In genomic region chr6:34723250-34723904, GRCm38 (mm10) we compare ENCODE assay signal across 32 mouse cellular contexts. TPM values are rescaled to one million over a fixed set of nuclear protein-coding genes. Genes with fewer than 3 reads are reported as not detected.
DNase-seq lines count a peak whose midpoint lies in the region; ATAC-seq and TF ChIP-seq lines count a peak whose summit lies in the region.
"Had no signal": no experiment of that assay in that cellular context is flagged by ENCODE, and none has a peak within 500 bp of the region (broad histone marks: within the 10 kb centered on the region; RNA-seq: fewer than 3 reads in every experiment).

No protein-coding gene starts in this region.

- intact Hi-C loops in heart, postnatal 10 days (cut with DNase I), result no loop called here

- H3K4me1 ChIP-seq in heart, embryonic 12.5 days (replicated peaks), result peaks cover 66% of the 10 kb centered on the region
- peaks cover 16% of the 10 kb centered on the region; the same call in 1 of the 2 replicates for H3K4me1 ChIP-seq in lung, postnatal 0 days (ENCODE audit: insufficient read depth, low read depth, low read length)
- H3K4me1 ChIP-seq in hindbrain, embryonic 16.5 days (ENCODE audit: control insufficient read depth, insufficient read depth, low read depth, low read length), result no peaks in the 10 kb centered on the region

- no peak overlapping the region for H3K4me2 ChIP-seq in heart, embryonic 12.5 days
- no peak overlapping the region for H3K4me2 ChIP-seq in lung, postnatal 0 days (replicated peaks; ENCODE audit: low read depth, low read length)
- no peak overlapping the region for H3K4me2 ChIP-seq in hindbrain, embryonic 16.5 days (ENCODE audit: low read length)
- H3K4me2 ChIP-seq: embryonic facial prominence, embryonic 15.5 days; forebrain, embryonic 12.5 days; forebrain, embryonic 15.5 days; heart, embryonic 15.5 days; hindbrain, embryonic 13.5 days had no signal

- H3K9me3 ChIP-seq in heart, embryonic 12.5 days (replicated peaks), result 0 out of 2 replicates have a peak, but pooled peaks cover 5% of the 10 kb centered on the region
- H3K9me3 ChIP-seq in lung, postnatal 0 days (ENCODE audit: low read length), result no peaks in the 10 kb centered on the region
- no peaks in the 10 kb centered on the region for H3K9me3 ChIP-seq in hindbrain, embryonic 16.5 days (ENCODE audit: control insufficient read depth, low read length)
- H3K9me3 ChIP-seq: embryonic facial prominence, embryonic 15.5 days; forebrain, embryonic 12.5 days; forebrain, embryonic 15.5 days; heart, embryonic 15.5 days; hindbrain, embryonic 13.5 days had no signal

- no peak overlapping the region for H3K9ac ChIP-seq in heart, embryonic 12.5 days
- no peak overlapping the region for H3K9ac ChIP-seq in lung, postnatal 0 days (replicated peaks; ENCODE audit: low read depth)
- no peak overlapping the region for H3K9ac ChIP-seq in hindbrain, embryonic 16.5 days (ENCODE audit: low read depth, low read length)
- H3K9ac ChIP-seq: embryonic facial prominence, embryonic 15.5 days; forebrain, embryonic 12.5 days; forebrain, embryonic 15.5 days; heart, embryonic 15.5 days; hindbrain, embryonic 13.5 days had no signal

- H3K27ac ChIP-seq in heart, embryonic 12.5 days (ENCODE audit: poor library complexity, severe bottlenecking), result peak overlapping the region; percentile 56; the same call in 1 of the 2 replicates
- 0 out of 2 replicates have a peak overlapping the region, but pooled peaks have one; percentile 15 for H3K27ac ChIP-seq in lung, postnatal 0 days (ENCODE audit: low read length)
- no peak overlapping the region for H3K27ac ChIP-seq in hindbrain, embryonic 16.5 days (ENCODE audit: low read depth, low read length)
- H3K27ac ChIP-seq: embryonic facial prominence, embryonic 15.5 days; forebrain, embryonic 12.5 days; forebrain, embryonic 15.5 days; heart, adult 2 months; hindbrain, embryonic 10.5 days; hindbrain, embryonic 13.5 days; hindbrain, postnatal 0 days had no signal

- 88% methylated on average over 10 of the region's 10 CpGs for WGBS in heart, embryonic 12.5 days
- WGBS in lung, postnatal 0 days, result 80% methylated on average over 10 of the region's 10 CpGs
- WGBS in hindbrain, embryonic 16.5 days, result 97% methylated on average over 10 of the region's 10 CpGs

- TF ChIP-seq CTCF in lung, postnatal 0 days (IDR thresholded peaks at IDR 0.05), result no peak

- no peak overlapping the region for H3K4me3 ChIP-seq in heart, embryonic 12.5 days
- H3K4me3 ChIP-seq in lung, postnatal 0 days (ENCODE audit: low read depth, low read length), result no peak overlapping the region
- no peak overlapping the region for H3K4me3 ChIP-seq in hindbrain, embryonic 16.5 days (ENCODE audit: low read length)
- H3K4me3 ChIP-seq: embryonic facial prominence, embryonic 15.5 days; forebrain, embryonic 12.5 days; forebrain, embryonic 15.5 days; heart, adult 2 months; heart, embryonic 15.5 days; hindbrain, embryonic 10.5 days; hindbrain, embryonic 13.5 days had no signal

- no peak for ATAC-seq in heart, embryonic 12.5 days (ENCODE audit: insufficient number of reproducible peaks, low FRiP score)
- ATAC-seq in lung, postnatal 0 days, result no peak
- ATAC-seq in hindbrain, embryonic 16.5 days, result no peak
- ATAC-seq: activated CD4-positive, CD25-positive, alpha-beta regulatory T cell, adult 4 months; CD4-positive, CD25-positive, alpha-beta regulatory T cell, adult 4 months; forebrain, embryonic 15.5 days; hindbrain, postnatal 0 days; inflammation-experienced regulatory T-cells, adult 6 months; intestine, embryonic 16.5 days had no signal

- peak; percentile 74 for DNase-seq in heart, adult 11 months
- DNase-seq in heart, postnatal 10 days, result no peak
- no peak for DNase-seq in heart, adult 18-20 months
- DNase-seq in lung, postnatal 0 days (ENCODE audit: low spot score), result no peak
- DNase-seq in lung, postnatal 4 days, result no peak
- peak; percentile 75 for DNase-seq in gonadal fat pad, adult 2 months (ENCODE audit: low read depth)
- DNase-seq: adrenal gland, adult 8-10 months; adrenal gland, postnatal 25 days; cerebellum, adult 11-12 months; cerebellum, adult 8-10 months; cerebellum, postnatal 10 days; cerebellum, postnatal 36 days; embryo, embryonic 11 days; gastrocnemius, postnatal 10 days; gastrocnemius, postnatal 36 days; heart, postnatal 36 days; kidney, adult 18-20 months; kidney, adult 9 months had no signal

- H3K36me3 ChIP-seq in heart, embryonic 12.5 days, result peaks cover 10% of the 10 kb centered on the region; the same call in 1 of the 2 replicates
- H3K36me3 ChIP-seq in lung, postnatal 0 days (ENCODE audit: insufficient read depth, low read length), result no peaks in the 10 kb centered on the region
- no peaks in the 10 kb centered on the region for H3K36me3 ChIP-seq in hindbrain, embryonic 16.5 days (ENCODE audit: control insufficient read depth, insufficient read depth, low read length)
- H3K36me3 ChIP-seq: embryonic facial prominence, embryonic 15.5 days; forebrain, embryonic 12.5 days; forebrain, embryonic 15.5 days; hindbrain, embryonic 13.5 days had no signal

- TF ChIP-seq EP300 in lung, postnatal 0 days (IDR thresholded peaks at IDR 0.05), result no peak

- no peaks in the 10 kb centered on the region for H3K27me3 ChIP-seq in heart, embryonic 12.5 days (replicated peaks)
- no peaks in the 10 kb centered on the region for H3K27me3 ChIP-seq in lung, postnatal 0 days (replicated peaks; ENCODE audit: insufficient read depth, low read length)
- H3K27me3 ChIP-seq in hindbrain, embryonic 16.5 days (replicated peaks; ENCODE audit: control insufficient read depth, insufficient read depth, low read length), result no peaks in the 10 kb centered on the region
- H3K27me3 ChIP-seq: embryonic facial prominence, embryonic 15.5 days; forebrain, embryonic 12.5 days; forebrain, embryonic 15.5 days; heart, embryonic 15.5 days; hindbrain, embryonic 13.5 days had no signal

RNA-seq across cellular contexts. Expression of gene Agbl3, which starts 56.9 kb away (rescaled TPM):
- total RNA-seq in heart, postnatal 10 days (2021), result 1 to 10 TPM; 6.9 to 8.2 TPM
- polyA plus RNA-seq in heart, embryonic 12.5 days (2016; fragmentation: Nextera tagmentation; extraction: Ambion mirVana), result 6.2 and 6.4 TPM in 2 replicates
- total RNA-seq in heart, adult 18-20 months (2021), result 1 to 10 TPM; 4.2 to 4.9 TPM
- 13.2 and 16.0 TPM in 2 replicates for polyA plus RNA-seq in lung, postnatal 0 days (2015; fragmentation: Nextera tagmentation; extraction: Ambion mirVana)
- polyA plus RNA-seq in gonadal fat pad, adult 2 months (2012; rRNA removed), result 9.4 and 10.1 TPM in 2 replicates
- 9.4 and 14.4 TPM in 2 replicates for polyA plus RNA-seq in hindbrain, embryonic 16.5 days (2015; fragmentation: Nextera tagmentation; extraction: Ambion mirVana)

Comparison
In these comparisons a context has a peak if more than half of its experiments do, and no peak if none do; other contexts are left out.
1. DNase-seq: peak in heart, adult 11 months (single experiment) and gonadal fat pad, adult 2 months (single experiment); none in heart, postnatal 10 days (0 of 2), heart, adult 18-20 months (0 of 2), lung, postnatal 0 days (single experiment) and lung, postnatal 4 days (0 of 2).